Mouse (Mus musculus) fat pad, adult 2 months (tissue): ENCODE data around the gene Psmb9.

Source experiments
- DNase-seq: peaks from one replicate; pipeline ENCODE4 v3.0.0-alpha.2; 2011; ENCODE audit warnings: low read depth, low spot score; ENCODE audit errors: extremely low read depth

The Psmb9 gene

GRCm38 (mm10) chr17:34206731-34207130 lies 19.2 kb upstream of the Psmb9 start:
- DNase-seq = no peak

- no peak for DNase-seq
Observed at GRCm38 (mm10) chr17:34205746-34206176, 18.2 kb upstream of the Psmb9 start.

- DNase-seq = no peak
Observed at GRCm38 (mm10) chr17:34205021-34205745, 17.6 kb upstream of the Psmb9 start.

GRCm38 (mm10) chr17:34204303-34205010 lies 16.9 kb upstream of the Psmb9 start:
- no peak for DNase-seq

GRCm38 (mm10) chr17:34203444-34203843 lies 15.9 kb upstream of the Psmb9 start, which contains the start of gene Tap2:
Tap2 (plus strand) TSS chr17:34203527.
- no peak for DNase-seq

GRCm38 (mm10) chr17:34202760-34203442 lies 15.3 kb upstream of the Psmb9 start:
- no peak for DNase-seq

GRCm38 (mm10) chr17:34201506-34202055 lies 14.0 kb upstream of the Psmb9 start:
- DNase-seq = no peak

- no peak for DNase-seq
Observed at GRCm38 (mm10) chr17:34200772-34201505, 13.4 kb upstream of the Psmb9 start.

GRCm38 (mm10) chr17:34200047-34200446 lies 12.5 kb upstream of the Psmb9 start:
- DNase-seq = no peak

GRCm38 (mm10) chr17:34199050-34199619 lies 11.6 kb upstream of the Psmb9 start:
- no peak for DNase-seq

- DNase-seq = no peak
Observed at GRCm38 (mm10) chr17:34198521-34198912, 11.0 kb upstream of the Psmb9 start.

GRCm38 (mm10) chr17:34197904-34198520 lies 10.4 kb upstream of the Psmb9 start:
- no peak for DNase-seq

GRCm38 (mm10) chr17:34196941-34197894 lies 9.7 kb upstream of the Psmb9 start, which contains the start of gene Psmb8:
Psmb8 (plus strand) TSS chr17:34197721.
- peak; percentile 33 for DNase-seq

- DNase-seq = no peak
Observed at GRCm38 (mm10) chr17:34196491-34196890, 8.9 kb upstream of the Psmb9 start.

- DNase-seq = no peak
Observed at GRCm38 (mm10) chr17:34194723-34195122, 7.2 kb upstream of the Psmb9 start.

GRCm38 (mm10) chr17:34193468-34193867 lies 5.9 kb upstream of the Psmb9 start:
- DNase-seq = no peak

GRCm38 (mm10) chr17:34192852-34193251 lies 5.3 kb upstream of the Psmb9 start:
- DNase-seq = no peak

GRCm38 (mm10) chr17:34188986-34189385 lies 1.4 kb upstream of the Psmb9 start:
- DNase-seq = no peak

GRCm38 (mm10) chr17:34188010-34188409 lies 446 bp upstream of the Psmb9 start:
- no peak for DNase-seq
